Mouse (Mus musculus) intestine, postnatal 0 days (tissue): ENCODE measurements around the gene Hcar2. TPM values are rescaled to one million over a fixed set of nuclear protein-coding genes. Genes with fewer than 3 reads are reported as not detected.

Experiments
- ATAC-seq: fragments of 200-750 bp; cut with Nextera tagmentation; 2 replicates; pipeline ENCODE4 v1.8.0; 2017; ENCODE audit warnings: mild to moderate bottlenecking, moderate TSS enrichment, moderate library complexity
- H3K27ac ChIP-seq: fragments of 300-500 bp; sonication (generic); 2 replicates; pipeline ENCODE4 v1.5.1; 2014; ENCODE audit warnings: mild to moderate bottlenecking, low read depth, low read length, moderate library complexity
- H3K27me3 ChIP-seq: fragments of 300-500 bp; sonication (generic); replicated peaks from 2 replicates; pipeline ENCODE4 v1.6.1; 2014; ENCODE audit warnings: low read length, mixed read lengths; ENCODE audit not compliant: control insufficient read depth, insufficient read depth
- H3K36me3 ChIP-seq: fragments of 300-500 bp; sonication (generic); 2 replicates; pipeline ENCODE4 v1.6.1; 2014; ENCODE audit warnings: mild to moderate bottlenecking, moderate library complexity; ENCODE audit not compliant: control insufficient read depth, insufficient read depth
- H3K4me1 ChIP-seq: fragments of 300-500 bp; sonication (generic); replicated peaks from 2 replicates; pipeline ENCODE4 v1.6.1; 2014; ENCODE audit warnings: antibody characterized with exemption, low read length, mixed read lengths; ENCODE audit not compliant: control insufficient read depth, insufficient read depth
- H3K4me2 ChIP-seq: fragments of 300-500 bp; sonication (generic); replicated peaks from 2 replicates; pipeline ENCODE4 v1.6.1; 2014; ENCODE audit warnings: low read depth, mild to moderate bottlenecking, moderate library complexity
- H3K4me3 ChIP-seq: fragments of 300-500 bp; sonication (generic); 2 replicates; pipeline ENCODE4 v1.5.1; 2014; ENCODE audit warnings: low read depth, low read length
- H3K9ac ChIP-seq: fragments of 300-500 bp; sonication (generic); 2 replicates; pipeline ENCODE4 v1.6.1; 2014; ENCODE audit warnings: mild to moderate bottlenecking, low read depth, low read length
- H3K9me3 ChIP-seq: fragments of 300-500 bp; sonication (generic); 2 replicates; pipeline ENCODE4 v1.6.1; 2016; ENCODE audit warnings: mixed run types; ENCODE audit not compliant: control insufficient read depth
- CTCF ChIP-seq: sonication (generic); IDR thresholded peaks from 2 replicates; pipeline ENCODE4 v1.5.1; 2016; ENCODE audit warnings: low read depth, mild to moderate bottlenecking, control low read depth, antibody characterized with exemption, moderate library complexity
- WGBS: fragments of 180-500 bp; shearing (Covaris S2); extraction: QIAGEN DNeasy Blood & Tissue Kit; methylation state at CpG from one replicate; pipeline ENCODE4 v1.1.7; 2014; 5-methylcytosine and 5-hydroxymethylcytosine counted together
- polyA plus RNA-seq: library from polyadenylated mRNA; unstranded; fragments of >200 nt; fragmentation: Nextera tagmentation; extraction: Ambion mirVana; gene quantifications from 2 replicates; pipeline ENCODE4 v1.2.1, GENCODE M21; 2015

The Hcar2 gene
- 0.16 and 0.30 TPM in 2 replicates for polyA plus RNA-seq

- Histone ChIP-seq H3K36me3 (no peaks in the 10 kb centered on the region), H3K4me2 (no peak within 1 kb of the TSS), H3K27me3 (no peaks in the 10 kb centered on the region), H3K4me3 (no peak within 1 kb of the TSS), H3K4me1 (no peaks in the 10 kb centered on the region), H3K9me3 (no peaks in the 10 kb centered on the region), H3K27ac (no peak within 1 kb of the TSS), H3K9ac (no peak within 1 kb of the TSS)
- WGBS: 55% methylated on average over 12 of the region's 12 CpGs
- no peak for ATAC-seq
- TF ChIP-seq CTCF: no peak
Measured at GRCm38 (mm10) chr5:123865365-123865764, at the start of gene Hcar2. Gene Hcar2, minus strand, starts transcription at chr5:123865499.

GRCm38 (mm10) chr5:123914852-123915251 lies 49.6 kb upstream of the Hcar2 start:
- no peak for TF ChIP-seq CTCF
- peaks cover 46% of the 10 kb centered on the region for H3K36me3 ChIP-seq
- no peaks in the 10 kb centered on the region for H3K27me3 ChIP-seq
- 90% methylated on average over 3 of the region's 3 CpGs for WGBS
- no peak overlapping the region for H3K27ac ChIP-seq
- H3K4me2 ChIP-seq: no peak overlapping the region
- no peak for ATAC-seq
- H3K4me3 ChIP-seq: no peak overlapping the region
- H3K9me3 ChIP-seq: no peaks in the 10 kb centered on the region
- no peaks in the 10 kb centered on the region for H3K4me1 ChIP-seq
- no peak overlapping the region for H3K9ac ChIP-seq

GRCm38 (mm10) chr5:123907631-123907977 lies 42.3 kb upstream of the Hcar2 start:
- Histone ChIP-seq H3K36me3 (peaks cover 26% of the 10 kb centered on the region), H3K9me3 (no peaks in the 10 kb centered on the region), H3K27ac (no peak overlapping the region), H3K4me2 (peak overlapping the region; percentile 77), H3K4me1 (no peaks in the 10 kb centered on the region), H3K9ac (peak overlapping the region; percentile 99), H3K27me3 (no peaks in the 10 kb centered on the region), H3K4me3 (peak overlapping the region; percentile 96)
- TF ChIP-seq CTCF: no peak
- WGBS: under 1% methylated on average over 10 of the region's 10 CpGs
- ATAC-seq: no peak; the same call in 1 of the 2 replicates

GRCm38 (mm10) chr5:123906976-123907630 lies 41.8 kb upstream of the Hcar2 start, which contains the start of gene Denr:
Gene Denr, plus strand, starts transcription at chr5:123907175.
- Histone ChIP-seq H3K27ac (peak within 1 kb of the TSS; percentile 84), H3K9me3 (no peaks in the 10 kb centered on the region), H3K4me2 (peak within 1 kb of the TSS; percentile 77), H3K4me1 (no peaks in the 10 kb centered on the region), H3K36me3 (peaks cover 26% of the 10 kb centered on the region), H3K9ac (peak within 1 kb of the TSS; percentile 99), H3K4me3 (peak within 1 kb of the TSS; percentile 96), H3K27me3 (no peaks in the 10 kb centered on the region)
- WGBS: under 1% methylated on average over 58 of the region's 61 CpGs
- TF ChIP-seq CTCF: peak; percentile 99
- peak; percentile 96 for ATAC-seq

GRCm38 (mm10) chr5:123906146-123906975 lies 41.1 kb upstream of the Hcar2 start:
- H3K9me3 ChIP-seq: no peaks in the 10 kb centered on the region
- peak overlapping the region; percentile 31 for H3K4me2 ChIP-seq
- no peak overlapping the region for H3K27ac ChIP-seq
- no peaks in the 10 kb centered on the region for H3K4me1 ChIP-seq
- H3K4me3 ChIP-seq: 0 out of 2 replicates have a peak overlapping the region, but pooled peaks have one; percentile 96
- 64% methylated on average over 17 of the region's 17 CpGs for WGBS
- H3K9ac ChIP-seq: no peak overlapping the region
- no peaks in the 10 kb centered on the region for H3K27me3 ChIP-seq
- TF ChIP-seq CTCF: no peak
- ATAC-seq: no peak
- H3K36me3 ChIP-seq: peaks cover 23% of the 10 kb centered on the region

- no peaks in the 10 kb centered on the region for H3K9me3 ChIP-seq
- WGBS: 68% methylated on average over 11 of the region's 11 CpGs
- no peaks in the 10 kb centered on the region for H3K27me3 ChIP-seq
- H3K4me1 ChIP-seq: no peaks in the 10 kb centered on the region
- no peak overlapping the region for H3K27ac ChIP-seq
- peak; percentile 43 for TF ChIP-seq CTCF
- ATAC-seq: no peak
- H3K9ac ChIP-seq: no peak overlapping the region
- H3K4me2 ChIP-seq: no peak overlapping the region
- no peak overlapping the region for H3K4me3 ChIP-seq
- peaks cover 7% of the 10 kb centered on the region; the same call in 1 of the 2 replicates for H3K36me3 ChIP-seq
Measured at GRCm38 (mm10) chr5:123904059-123904672, 38.9 kb upstream of the Hcar2 start.
